Mouse (Mus musculus) heart, embryonic 14.5 days (tissue): ENCODE results near the gene Stam2. TPM values are rescaled to one million over a fixed set of nuclear protein-coding genes. Genes with fewer than 3 reads are reported as not detected.

Experiments used
- ATAC-seq: fragments of 200-750 bp; cut with Nextera tagmentation; 2 replicates; pipeline ENCODE4 v1.8.0; 2017; ENCODE audit warnings: low read depth, moderate TSS enrichment; ENCODE audit not compliant: insufficient number of reproducible peaks, insufficient read depth, low FRiP score
- H3K27ac ChIP-seq, 2 experiments: fragments of 200-500 bp in 1 of 2; fragments of 300-500 bp in 1 of 2; sonication (generic) in 1 of 2; replicated peaks in 1 of 2; 2 replicates each; pipeline ENCODE4 v1.5.1; 2012 to 2014; ENCODE audit warnings: low read depth in 2 of 2, low read length in 2 of 2, control low read depth in 1 of 2, mild to moderate bottlenecking in 1 of 2, mixed read lengths in 1 of 2; ENCODE audit not compliant: control insufficient read depth in 1 of 2, insufficient read depth in 1 of 2
- H3K27me3 ChIP-seq: fragments of 300-500 bp; sonication (generic); 2 replicates; pipeline ENCODE4 v1.6.1; 2014; ENCODE audit warnings: mild to moderate bottlenecking, low read length, control low read depth; ENCODE audit not compliant: control insufficient read depth, insufficient read depth
- H3K36me3 ChIP-seq: fragments of 300-500 bp; sonication (generic); 2 replicates; pipeline ENCODE4 v1.6.1; 2014; ENCODE audit warnings: mild to moderate bottlenecking, control low read depth, low read length, mixed read lengths; ENCODE audit not compliant: control insufficient read depth, insufficient read depth
- H3K4me1 ChIP-seq, 2 experiments: fragments of 200-500 bp in 1 of 2; fragments of 300-500 bp in 1 of 2; sonication (generic) in 1 of 2; 2 replicates each; pipeline ENCODE4 v1.6.1; 2012 to 2014; ENCODE audit warnings: low read length in 2 of 2, control low read depth in 1 of 2, mixed read lengths in 1 of 2; ENCODE audit not compliant: control insufficient read depth in 2 of 2, insufficient read depth in 2 of 2
- H3K4me2 ChIP-seq: fragments of 300-500 bp; sonication (generic); 2 replicates; pipeline ENCODE4 v1.6.1; 2014; ENCODE audit warnings: mild to moderate bottlenecking, low read length
- H3K4me3 ChIP-seq, 2 experiments: fragments of 200-500 bp in 1 of 2; fragments of 300-500 bp in 1 of 2; sonication (generic) in 1 of 2; 2 replicates each; pipeline ENCODE4 v1.5.1; 2012 to 2014; ENCODE audit warnings: low read length in 2 of 2, mild to moderate bottlenecking in 2 of 2, control low read depth in 1 of 2, low read depth in 1 of 2, moderate library complexity in 1 of 2; ENCODE audit not compliant: control insufficient read depth in 1 of 2, insufficient read depth in 1 of 2
- H3K9ac ChIP-seq: fragments of 300-500 bp; sonication (generic); 2 replicates; pipeline ENCODE4 v1.6.1; 2014; ENCODE audit warnings: mild to moderate bottlenecking, low read length
- H3K9me3 ChIP-seq: fragments of 300-500 bp; sonication (generic); 2 replicates; pipeline ENCODE4 v1.6.1; 2016; ENCODE audit warnings: low read length, control low read depth; ENCODE audit not compliant: control insufficient read depth
- WGBS: fragments of 180-500 bp; shearing (Covaris S2); extraction: QIAGEN DNeasy Blood & Tissue Kit; methylation state at CpG from one replicate; pipeline ENCODE4 v1.1.7; 2014; 5-methylcytosine and 5-hydroxymethylcytosine counted together
- polyA plus RNA-seq: library from polyadenylated mRNA; unstranded; fragments of >200 nt; fragmentation: Nextera tagmentation; extraction: Ambion mirVana; gene quantifications from 2 replicates; pipeline ENCODE4 v1.2.1, GENCODE M21; 2014

The Stam2 gene
- polyA plus RNA-seq, 1 experiment from 2014 or later = 35.3 TPM

DNA sequence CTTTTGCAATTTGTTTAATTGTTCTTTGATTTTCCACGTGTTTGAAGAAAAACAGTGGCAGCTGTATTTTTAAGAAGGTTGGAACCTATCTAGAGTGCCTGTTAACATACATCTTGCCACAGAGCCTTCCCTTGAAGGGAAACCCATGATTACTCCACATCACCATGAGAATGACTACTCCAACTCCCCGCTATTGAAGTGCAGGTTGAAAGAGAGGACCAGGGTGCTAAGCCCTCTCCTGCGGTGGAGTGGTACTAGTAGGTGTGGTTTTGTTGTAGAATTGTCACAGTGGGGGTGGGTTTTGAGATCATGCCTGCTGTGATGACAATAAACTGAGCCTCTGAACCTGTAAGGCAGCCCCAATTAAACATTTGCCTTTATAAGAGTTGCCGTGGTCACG, 41.7 kb downstream of the Stam2 start:
- Histone ChIP-seq H3K27ac (no peak overlapping the region), H3K4me2 (no peak overlapping the region), H3K36me3 (peaks cover 54% of the 10 kb centered on the region), H3K4me1 (peaks cover 0 to 5% of the 10 kb centered on the region in 2 experiments; a peak in 2 of 4 replicates), H3K9ac (no peak overlapping the region), H3K4me3 (no peak overlapping the region), H3K27me3 (no peaks in the 10 kb centered on the region), H3K9me3 (no peaks in the 10 kb centered on the region)
- ATAC-seq = no peak
- WGBS = 78% methylated on average over 5 of the region's 5 CpGs

- Histone ChIP-seq H3K27me3 (no peaks in the 10 kb centered on the region), H3K27ac (no peak overlapping the region), H3K9me3 (no peaks in the 10 kb centered on the region), H3K4me2 (no peak overlapping the region), H3K4me3 (no peak overlapping the region), H3K9ac (no peak overlapping the region), H3K36me3 (peaks cover 26% of the 10 kb centered on the region), H3K4me1 (no peaks in the 10 kb centered on the region)
- no peak for ATAC-seq
- 86% methylated on average over 6 of the region's 6 CpGs for WGBS
These were observed 47.5 kb downstream of the Stam2 start for GRCm38 (mm10) chr2:52694604-52695003.

DNA sequence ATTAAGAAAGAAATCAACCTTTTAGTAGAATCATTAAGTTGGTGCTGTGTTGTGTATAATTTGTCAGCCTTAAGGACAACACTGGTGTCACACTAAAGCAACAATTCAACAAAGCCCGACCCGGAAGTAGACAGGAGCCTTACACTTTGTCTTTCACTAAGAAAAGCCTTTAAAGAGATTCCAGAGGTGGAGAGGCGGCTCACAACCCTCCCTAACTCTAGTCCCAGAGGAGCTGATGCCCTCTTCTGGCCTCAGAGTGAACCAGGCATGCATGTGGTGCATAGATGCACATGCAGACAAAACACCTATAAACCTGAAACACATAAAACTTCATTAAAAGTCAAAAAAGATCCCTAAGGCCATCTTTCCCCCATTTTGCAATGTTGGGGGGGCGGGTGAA, 50.3 kb downstream of the Stam2 start:
- H3K27ac ChIP-seq = no peak overlapping the region
- no peak for ATAC-seq
- no peak overlapping the region for H3K9ac ChIP-seq
- no peak overlapping the region for H3K4me2 ChIP-seq
- no peak overlapping the region for H3K4me3 ChIP-seq
- no peaks in the 10 kb centered on the region for H3K4me1 ChIP-seq
- H3K36me3 ChIP-seq = peaks cover 21% of the 10 kb centered on the region
- WGBS = 74% methylated on average over 4 of the region's 4 CpGs
- no peaks in the 10 kb centered on the region for H3K9me3 ChIP-seq
- no peaks in the 10 kb centered on the region for H3K27me3 ChIP-seq

DNA sequence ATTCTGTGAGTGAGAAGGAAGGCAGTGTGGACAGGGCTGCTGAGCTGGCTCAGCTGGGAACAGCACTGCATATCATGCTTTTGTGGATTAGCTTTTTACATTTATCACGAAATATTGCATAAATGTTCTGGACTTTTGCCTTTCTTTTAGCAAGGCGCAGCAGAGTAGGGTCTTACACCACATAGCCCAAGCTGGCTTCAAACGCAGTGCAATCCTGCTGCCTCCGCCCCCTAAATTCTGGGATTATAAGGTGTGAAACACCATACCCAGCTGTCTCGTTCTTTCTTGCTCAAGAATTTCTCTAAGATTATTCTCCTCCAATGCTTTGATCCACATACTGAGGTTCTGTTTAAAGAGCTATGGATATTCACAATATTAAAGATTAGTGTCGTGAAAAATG, 55.5 kb downstream of the Stam2 start:
- H3K4me3 ChIP-seq = no peak overlapping the region
- H3K9me3 ChIP-seq = no peaks in the 10 kb centered on the region
- H3K4me2 ChIP-seq = no peak overlapping the region
- no peak overlapping the region for H3K27ac ChIP-seq
- no peak overlapping the region for H3K9ac ChIP-seq
- 76% methylated on average over 6 of the region's 6 CpGs for WGBS
- H3K36me3 ChIP-seq = no peaks in the 10 kb centered on the region
- no peaks in the 10 kb centered on the region for H3K4me1 ChIP-seq
- H3K27me3 ChIP-seq = no peaks in the 10 kb centered on the region
- no peak for ATAC-seq

DNA sequence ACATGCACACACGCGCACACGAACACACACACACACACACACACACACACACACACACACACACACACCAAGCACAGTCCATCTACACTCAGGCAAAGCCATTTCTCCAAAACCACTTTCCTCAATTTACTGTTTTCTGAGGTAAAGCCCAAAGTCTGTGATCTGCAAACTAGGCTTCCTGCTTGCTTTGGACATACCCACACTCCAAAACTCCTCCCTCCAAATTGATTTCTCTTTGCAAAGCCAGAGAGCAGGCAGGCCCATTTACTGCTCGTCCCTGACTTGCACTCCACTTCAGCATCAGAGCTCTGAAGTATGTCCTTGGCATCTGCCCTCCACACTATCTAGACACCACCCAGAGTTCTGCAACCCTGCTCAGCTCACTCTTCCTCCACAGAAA, 64.5 kb downstream of the Stam2 start:
- Histone ChIP-seq H3K4me3 (no peak overlapping the region), H3K9me3 (no peaks in the 10 kb centered on the region), H3K4me2 (no peak overlapping the region), H3K4me1 (peaks cover 11 to 12% of the 10 kb centered on the region in 2 experiments), H3K9ac (no peak overlapping the region), H3K36me3 (no peaks in the 10 kb centered on the region), H3K27ac (no peak overlapping the region), H3K27me3 (peaks cover 18% of the 10 kb centered on the region; the same call in 1 of the 2 replicates)
- no peak for ATAC-seq
- WGBS = 67% methylated on average over 4 of the region's 4 CpGs

GRCm38 (mm10) chr2:52676913-52677303, 65.2 kb downstream of the Stam2 start:
- no peak for ATAC-seq
- Histone ChIP-seq H3K9me3 (no peaks in the 10 kb centered on the region), H3K4me2 (peak overlapping the region; percentile 97), H3K36me3 (no peaks in the 10 kb centered on the region), H3K4me3 (peak overlapping the region; percentile 78 to 81), H3K4me1 (peaks cover 11 to 12% of the 10 kb centered on the region in 2 experiments), H3K27ac (no peak overlapping the region), H3K9ac (peak overlapping the region; percentile 78; the same call in 1 of the 2 replicates), H3K27me3 (peaks cover 18% of the 10 kb centered on the region; the same call in 1 of the 2 replicates)
- WGBS = 13% methylated on average over 6 of the region's 6 CpGs

DNA sequence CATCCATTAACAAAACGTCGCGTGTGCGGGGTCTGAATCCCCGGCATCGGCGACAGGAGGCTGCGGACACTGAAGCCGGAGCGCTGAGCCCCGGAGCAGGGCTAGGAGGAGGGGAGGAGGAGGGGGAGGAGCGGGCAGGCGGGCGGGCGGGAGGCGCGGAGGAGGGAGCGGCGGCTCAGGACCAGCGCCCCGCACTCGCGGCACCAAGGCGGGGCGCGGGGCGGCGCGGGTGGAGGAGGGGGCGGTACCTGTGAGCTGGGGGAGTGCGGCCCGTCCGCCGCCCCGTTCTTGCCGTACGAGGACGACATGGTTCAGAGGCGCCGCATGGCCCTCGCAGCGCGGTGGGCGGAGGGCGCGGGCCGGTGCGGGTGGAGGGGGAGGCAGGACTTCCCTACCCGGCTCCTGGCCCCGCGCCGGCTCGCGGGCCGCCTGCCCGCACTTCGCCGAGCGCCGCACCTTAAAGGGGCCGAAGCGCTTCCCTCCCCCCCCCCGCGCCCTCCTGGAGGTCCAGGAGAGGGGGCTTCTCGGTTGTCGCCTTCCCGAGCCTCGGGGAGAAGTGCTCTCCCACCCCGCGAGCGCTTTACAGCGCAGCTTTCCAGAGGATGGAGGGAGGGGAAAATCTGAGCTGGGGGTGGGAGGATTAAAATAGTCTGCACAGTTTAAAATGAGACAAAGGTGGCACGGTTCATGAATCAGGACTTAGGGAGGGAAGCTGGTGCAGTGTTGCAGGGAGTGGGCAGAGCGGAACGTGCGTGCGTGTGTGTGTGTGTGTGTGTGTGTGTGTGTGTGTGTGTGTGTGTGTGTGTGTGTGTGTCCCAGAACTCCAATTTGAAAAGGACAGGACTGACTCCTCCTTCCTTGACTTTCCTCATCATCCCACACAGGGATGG, 65.8 kb downstream of the Stam2 start, which contains the start of gene Cacnb4:
Gene Cacnb4 (minus strand): TSS at position 809 of the 890 bp plus-strand sequence.
- Histone ChIP-seq H3K4me2 (peak within 1 kb of the TSS; percentile 97), H3K4me1 (peaks cover 11 to 12% of the 10 kb centered on the region in 2 experiments), H3K9me3 (no peaks in the 10 kb centered on the region), H3K27me3 (peaks cover 18% of the 10 kb centered on the region; the same call in 1 of the 2 replicates), H3K27ac (no peak within 1 kb of the TSS), H3K9ac (peak within 1 kb of the TSS; percentile 78), H3K36me3 (no peaks in the 10 kb centered on the region), H3K4me3 (peak within 1 kb of the TSS; percentile 78 to 81)
- WGBS = under 1% methylated on average over 65 of the region's 77 CpGs
- ATAC-seq = peak; percentile 55
